Mouse (Mus musculus): ENCODE data around the gene Sipa1l3. TPM values are rescaled to one million over a fixed set of nuclear protein-coding genes. Genes with fewer than 3 reads are reported as not detected.

Gene Sipa1l3
- polyA plus RNA-seq, 1 experiment from 2014 or later: 17.6 TPM

DNA sequence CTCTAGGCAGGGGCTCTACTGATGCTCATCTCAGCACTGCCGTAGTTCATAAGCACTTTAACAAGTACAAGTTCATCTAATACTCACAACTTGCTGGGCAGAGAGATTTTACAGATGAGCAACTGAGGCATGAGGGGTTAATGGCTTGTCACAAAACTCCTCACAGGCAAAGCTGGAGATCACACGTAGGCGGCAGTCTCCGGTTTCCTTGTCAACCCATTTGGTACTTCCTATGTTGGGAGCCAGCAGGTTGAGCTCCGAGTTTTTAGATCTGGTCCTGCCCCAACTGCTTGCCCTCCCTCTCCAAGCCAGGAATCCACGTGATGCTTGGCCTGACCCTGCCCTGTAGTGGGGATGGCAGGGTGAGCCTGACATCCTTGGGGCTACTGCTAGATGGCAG is 191.4 kb downstream of the Sipa1l3 start:
- Histone ChIP-seq H3K27me3 (ENCODE audit: control insufficient read depth, insufficient read depth, low read length) (no peaks in the 10 kb centered on the region), H3K36me3 (ENCODE audit: control insufficient read depth, insufficient read depth, low read length) (peaks cover 51% of the 10 kb centered on the region), H3K27ac (replicated peaks; ENCODE audit: low read depth, low read length) (no peak overlapping the region)

GRCm38 (mm10) chr7:29319337-29320307 is 198.8 kb downstream of the Sipa1l3 start:
- Histone ChIP-seq H3K9ac (replicated peaks; ENCODE audit: low read length) (peak overlapping the region; percentile 27; the same call in 1 of the 2 replicates), H3K36me3 (ENCODE audit: control insufficient read depth, insufficient read depth, low read length) (peaks cover 28% of the 10 kb centered on the region)
- peak; percentile 51 for DNase-seq

More for the DNA sequence above, 191.4 kb downstream of the Sipa1l3 start:
- Histone ChIP-seq H3K4me2 (ENCODE audit: low read length) (no peak overlapping the region), H3K9me3 (ENCODE audit: control insufficient read depth, low read length) (no peaks in the 10 kb centered on the region), H3K4me3 (replicated peaks; ENCODE audit: low read depth, low read length) (no peak overlapping the region), H3K9ac (replicated peaks; ENCODE audit: low read length) (no peak overlapping the region), H3K4me1 (ENCODE audit: control insufficient read depth, insufficient read depth, low read length) (no peaks in the 10 kb centered on the region)
- 92% methylated on average over 6 of the region's 6 CpGs for WGBS
- DNase-seq (no peak), ATAC-seq (ENCODE audit: low FRiP score, low TSS enrichment) (no peak)

DNA sequence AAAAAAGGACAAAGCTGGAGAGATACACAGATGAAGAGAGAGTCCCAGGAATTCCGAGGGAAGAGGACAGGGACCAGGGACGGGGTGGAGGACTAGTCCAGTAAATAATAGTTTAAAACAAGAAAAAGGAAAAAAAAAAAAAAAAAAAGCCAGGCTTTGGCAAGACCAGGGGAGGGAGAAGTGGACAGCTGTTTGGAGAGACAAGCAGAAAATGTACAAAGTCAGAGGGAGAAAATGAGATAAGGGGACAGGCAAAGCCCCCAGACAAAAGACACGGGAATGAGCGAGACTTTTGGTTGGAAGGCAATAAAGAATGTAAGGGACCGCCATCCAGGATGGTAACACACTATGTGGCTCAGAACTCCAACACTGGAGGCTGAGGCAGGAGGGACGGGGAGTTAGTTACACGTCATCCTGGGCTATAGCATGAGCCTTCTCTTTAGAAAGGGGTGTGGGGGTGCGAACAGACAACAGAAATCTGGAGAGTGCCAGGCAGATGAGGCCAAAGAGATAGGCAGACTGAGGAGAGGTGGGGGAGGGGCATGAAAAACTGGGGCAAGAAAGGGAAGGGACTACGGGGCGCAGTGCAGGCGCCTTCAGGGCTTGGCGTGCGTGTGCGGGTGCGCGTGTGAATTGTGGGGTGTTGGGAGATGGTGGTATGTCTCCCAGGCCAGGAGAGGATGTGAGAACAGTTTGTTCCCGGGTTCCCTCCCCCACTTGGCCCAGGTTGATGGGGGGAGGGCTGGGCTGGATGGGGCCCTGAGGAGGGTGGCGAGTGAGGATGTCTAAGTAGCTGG is 200.1 kb downstream of the Sipa1l3 start:
- peak overlapping the region; percentile 38 for H3K9ac ChIP-seq (replicated peaks; ENCODE audit: low read length)
- peak overlapping the region; percentile 98 for H3K27ac ChIP-seq (replicated peaks; ENCODE audit: low read depth, low read length)
- no peak overlapping the region for H3K4me3 ChIP-seq (replicated peaks; ENCODE audit: low read depth, low read length)
- no peaks in the 10 kb centered on the region for H3K27me3 ChIP-seq (ENCODE audit: control insufficient read depth, insufficient read depth, low read length)
- 1% methylated on average over 18 of the region's 18 CpGs for WGBS
- DNase-seq: peak; percentile 74
- no peak for ATAC-seq (ENCODE audit: low FRiP score, low TSS enrichment)
- H3K4me1 ChIP-seq (ENCODE audit: control insufficient read depth, insufficient read depth, low read length): peaks cover 79% of the 10 kb centered on the region
- H3K9me3 ChIP-seq (ENCODE audit: control insufficient read depth, low read length): no peaks in the 10 kb centered on the region
- H3K4me2 ChIP-seq (ENCODE audit: low read length): peak overlapping the region; percentile 52
- peaks cover 30% of the 10 kb centered on the region for H3K36me3 ChIP-seq (ENCODE audit: control insufficient read depth, insufficient read depth, low read length)

More at GRCm38 (mm10) chr7:29319337-29320307, 198.8 kb downstream of the Sipa1l3 start:
- Histone ChIP-seq H3K9me3 (ENCODE audit: control insufficient read depth, low read length) (no peaks in the 10 kb centered on the region), H3K27ac (replicated peaks; ENCODE audit: low read depth, low read length) (peak overlapping the region; percentile 98), H3K27me3 (ENCODE audit: control insufficient read depth, insufficient read depth, low read length) (no peaks in the 10 kb centered on the region), H3K4me3 (replicated peaks; ENCODE audit: low read depth, low read length) (0 out of 2 replicates have a peak overlapping the region, but pooled peaks have one; percentile 7), H3K4me1 (ENCODE audit: control insufficient read depth, insufficient read depth, low read length) (peaks cover 66% of the 10 kb centered on the region), H3K4me2 (ENCODE audit: low read length) (peak overlapping the region; percentile 52)
- 11% methylated on average over 19 of the region's 19 CpGs for WGBS
- ATAC-seq (ENCODE audit: low FRiP score, low TSS enrichment): no peak

- 0% methylated on average over 2 of the region's 2 CpGs for WGBS
- Histone ChIP-seq H3K27me3 (ENCODE audit: control insufficient read depth, insufficient read depth, low read length) (no peaks in the 10 kb centered on the region), H3K27ac (replicated peaks; ENCODE audit: low read depth, low read length) (peak overlapping the region; percentile 98), H3K9ac (replicated peaks; ENCODE audit: low read length) (peak overlapping the region; percentile 38), H3K9me3 (ENCODE audit: control insufficient read depth, low read length) (no peaks in the 10 kb centered on the region), H3K36me3 (ENCODE audit: control insufficient read depth, insufficient read depth, low read length) (peaks cover 34% of the 10 kb centered on the region), H3K4me2 (ENCODE audit: low read length) (peak overlapping the region; percentile 52), H3K4me3 (replicated peaks; ENCODE audit: low read depth, low read length) (no peak overlapping the region; the same call in 1 of the 2 replicates), H3K4me1 (ENCODE audit: control insufficient read depth, insufficient read depth, low read length) (peaks cover 86% of the 10 kb centered on the region)
- ATAC-seq (ENCODE audit: low FRiP score, low TSS enrichment) (peak; percentile 79), DNase-seq (peak; percentile 96)
Observed at GRCm38 (mm10) chr7:29317558-29317957, 200.9 kb downstream of the Sipa1l3 start.

- no peaks in the 10 kb centered on the region for H3K9me3 ChIP-seq (ENCODE audit: control insufficient read depth, low read length)
- peak overlapping the region; percentile 98 for H3K27ac ChIP-seq (replicated peaks; ENCODE audit: low read depth, low read length)
- peaks cover 88% of the 10 kb centered on the region for H3K4me1 ChIP-seq (ENCODE audit: control insufficient read depth, insufficient read depth, low read length)
- H3K36me3 ChIP-seq (ENCODE audit: control insufficient read depth, insufficient read depth, low read length): peaks cover 36% of the 10 kb centered on the region
- peak overlapping the region; percentile 52 for H3K4me2 ChIP-seq (ENCODE audit: low read length)
- ATAC-seq (ENCODE audit: low FRiP score, low TSS enrichment): peak; percentile 43
- peak overlapping the region; percentile 38; the same call in 1 of the 2 replicates for H3K9ac ChIP-seq (replicated peaks; ENCODE audit: low read length)
- peak; percentile 82 for DNase-seq
- H3K4me3 ChIP-seq (replicated peaks; ENCODE audit: low read depth, low read length): no peak overlapping the region
- WGBS: 3% methylated on average over 10 of the region's 10 CpGs
- H3K27me3 ChIP-seq (ENCODE audit: control insufficient read depth, insufficient read depth, low read length): no peaks in the 10 kb centered on the region
Observed at GRCm38 (mm10) chr7:29316976-29317375, 201.5 kb downstream of the Sipa1l3 start.

GRCm38 (mm10) chr7:29316137-29316734 is 202.2 kb downstream of the Sipa1l3 start:
- 61% methylated on average over 17 of the region's 17 CpGs for WGBS
- H3K4me1 ChIP-seq (ENCODE audit: control insufficient read depth, insufficient read depth, low read length): peaks cover 86% of the 10 kb centered on the region
- peak overlapping the region; percentile 98 for H3K27ac ChIP-seq (replicated peaks; ENCODE audit: low read depth, low read length)
- H3K36me3 ChIP-seq (ENCODE audit: control insufficient read depth, insufficient read depth, low read length): peaks cover 39% of the 10 kb centered on the region
- DNase-seq (no peak), ATAC-seq (ENCODE audit: low FRiP score, low TSS enrichment) (no peak; the same call in 1 of the 2 replicates)
- peak overlapping the region; percentile 28; the same call in 1 of the 2 replicates for H3K9ac ChIP-seq (replicated peaks; ENCODE audit: low read length)
- H3K4me3 ChIP-seq (replicated peaks; ENCODE audit: low read depth, low read length): 0 out of 2 replicates have a peak overlapping the region, but pooled peaks have one; percentile 3
- no peaks in the 10 kb centered on the region for H3K27me3 ChIP-seq (ENCODE audit: control insufficient read depth, insufficient read depth, low read length)
- peak overlapping the region; percentile 46 for H3K4me2 ChIP-seq (ENCODE audit: low read length)
- H3K9me3 ChIP-seq (ENCODE audit: control insufficient read depth, low read length): no peaks in the 10 kb centered on the region

- H3K4me3 ChIP-seq (replicated peaks; ENCODE audit: low read depth, low read length): no peak overlapping the region; the same call in 1 of the 2 replicates
- no peaks in the 10 kb centered on the region for H3K27me3 ChIP-seq (ENCODE audit: control insufficient read depth, insufficient read depth, low read length)
- WGBS: 41% methylated on average over 13 of the region's 13 CpGs
- H3K27ac ChIP-seq (replicated peaks; ENCODE audit: low read depth, low read length): peak overlapping the region; percentile 98
- H3K36me3 ChIP-seq (ENCODE audit: control insufficient read depth, insufficient read depth, low read length): peaks cover 49% of the 10 kb centered on the region
- H3K9me3 ChIP-seq (ENCODE audit: control insufficient read depth, low read length): no peaks in the 10 kb centered on the region
- no peak for ATAC-seq (ENCODE audit: low FRiP score, low TSS enrichment)
- peak overlapping the region; percentile 46 for H3K4me2 ChIP-seq (ENCODE audit: low read length)
- H3K4me1 ChIP-seq (ENCODE audit: control insufficient read depth, insufficient read depth, low read length): peaks cover 83% of the 10 kb centered on the region
- DNase-seq: peak; percentile 73
- H3K9ac ChIP-seq (replicated peaks; ENCODE audit: low read length): peak overlapping the region; percentile 4; the same call in 1 of the 2 replicates
Observed at GRCm38 (mm10) chr7:29314844-29315628, 203.4 kb downstream of the Sipa1l3 start.

Measured in midbrain, embryonic 14.5 days (tissue).